Mouse (Mus musculus) spleen, adult 2 months (tissue): ENCODE measurements around the gene Ccdc194.

Source experiments
- CTCF ChIP-seq: fragments of 200-500 bp; IDR thresholded peaks from 2 replicates; pipeline ENCODE4 v1.5.1; 2011; ENCODE audit warnings: mild to moderate bottlenecking, inconsistent platforms; ENCODE audit not compliant: insufficient read depth, insufficient read length, insufficient replicate concordance; ENCODE audit errors: extremely low read depth
- POLR2A ChIP-seq: fragments of 200-500 bp; IDR thresholded peaks from 2 replicates; pipeline ENCODE4 v1.6.1; 2011; ENCODE audit warnings: low read depth, low read length, inconsistent platforms

- no peak for TF ChIP-seq CTCF
- peak; percentile 16 for TF ChIP-seq POLR2A
These were observed 11.7 kb upstream of the Ccdc194 start, which contains the start of gene Bst2 for GRCm38 (mm10) chr8:71537028-71537867.
